Mouse (Mus musculus) embryonic fibroblast, embryonic 13.5 days (primary cell): Measurements from ENCODE around the gene Gm20388.

Source experiments
- CTCF ChIP-seq: IDR thresholded peaks from 2 replicates; pipeline ENCODE4 v1.5.1; 2011; ENCODE audit warnings: mild to moderate bottlenecking, control low read depth, low read length, moderate library complexity, borderline replicate concordance; ENCODE audit not compliant: insufficient read depth
- POLR2A ChIP-seq: IDR thresholded peaks from 2 replicates; pipeline ENCODE4 v1.6.1; 2011; ENCODE audit warnings: low read depth, mild to moderate bottlenecking, control low read depth, low read length, moderate library complexity

DNA sequence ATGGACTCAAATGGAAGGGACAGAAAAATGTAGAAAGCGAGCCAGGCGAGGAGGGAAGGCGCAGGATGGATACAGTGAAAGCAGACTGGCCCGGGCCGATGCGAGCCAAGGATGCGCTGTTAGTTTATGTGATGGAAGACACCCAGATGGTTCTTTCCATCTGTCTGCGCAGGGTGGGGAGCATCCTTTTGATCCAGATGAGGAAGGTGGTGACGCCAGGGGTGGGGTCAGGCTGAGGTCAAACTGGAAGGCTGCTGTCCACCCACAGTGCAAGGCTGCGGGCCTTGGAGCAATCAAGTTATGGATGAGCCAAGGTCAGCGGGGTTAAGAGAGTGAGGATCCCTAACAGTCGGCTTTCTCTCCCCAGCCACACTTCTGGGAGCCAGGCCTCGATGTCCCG, 2025.8 kb downstream of the Gm20388 start:
- TF ChIP-seq CTCF (no peak), POLR2A (no peak)
